Mouse (Mus musculus) ES-E14 (cell line): ENCODE results near the gene Ezh2. TPM values are rescaled to one million over a fixed set of nuclear protein-coding genes. Genes with fewer than 3 reads are reported as not detected.

Source experiments
- DNase-seq: peaks from one replicate; pipeline ENCODE4 v3.0.0-alpha.2; 2013; ENCODE audit warnings: low read depth, low spot score
- H3K27ac ChIP-seq: 2 replicates; pipeline ENCODE4 v1.5.1; 2012; ENCODE audit warnings: low read depth, mild to moderate bottlenecking, low read length, moderate library complexity, mixed read lengths; ENCODE audit not compliant: poor library complexity, insufficient read depth, severe bottlenecking
- H3K36me3 ChIP-seq: 2 replicates; pipeline ENCODE4 v1.6.1; 2012; ENCODE audit warnings: mild to moderate bottlenecking, low read length, moderate library complexity, mixed read lengths; ENCODE audit not compliant: control insufficient read depth, poor library complexity, insufficient read depth, severe bottlenecking
- H3K4me1 ChIP-seq, 2 experiments: fragments of 150-350 bp in 1 of 2; sonication (generic) in 1 of 2; 2 replicates each; pipeline ENCODE4 v1.6.1; 2012; ENCODE audit warnings: low read length in 2 of 2, mild to moderate bottlenecking in 1 of 2, mixed read lengths in 1 of 2; ENCODE audit not compliant: control insufficient read depth in 2 of 2, insufficient read depth in 2 of 2, poor library complexity in 1 of 2
- H3K4me3 ChIP-seq, 2 experiments: fragments of 150-350 bp in 1 of 2; sonication (generic) in 1 of 2; 2 replicates each; pipeline ENCODE4 v1.5.1; 2012; ENCODE audit warnings: low read length in 2 of 2, low read depth in 1 of 2, mild to moderate bottlenecking in 1 of 2, mixed read lengths in 1 of 2; ENCODE audit not compliant: insufficient read depth in 1 of 2, poor library complexity in 1 of 2, severe bottlenecking in 1 of 2
- H3K9ac ChIP-seq: 2 replicates; pipeline ENCODE4 v1.6.1; 2012; ENCODE audit warnings: low read depth, mild to moderate bottlenecking, low read length, mixed read lengths; ENCODE audit not compliant: poor library complexity, insufficient read depth, severe bottlenecking
- H3K9me3 ChIP-seq: fragments of 150-350 bp; sonication (generic); 2 replicates; pipeline ENCODE4 v1.6.1; 2012; ENCODE audit warnings: low read depth, mild to moderate bottlenecking, low read length; ENCODE audit not compliant: control insufficient read depth, insufficient read depth
- CHD2 ChIP-seq: IDR thresholded peaks from 2 replicates; pipeline ENCODE4 v1.6.1; 2014; ENCODE audit warnings: mild to moderate bottlenecking, low read depth, low read length, inconsistent platforms
- HCFC1 ChIP-seq: IDR thresholded peaks from 2 replicates; pipeline ENCODE4 v1.6.1; 2012; ENCODE audit warnings: low read length, inconsistent platforms, borderline replicate concordance; ENCODE audit not compliant: insufficient read depth
- MAFK ChIP-seq: IDR thresholded peaks from 2 replicates; pipeline ENCODE4 v1.6.1; 2014; ENCODE audit warnings: mild to moderate bottlenecking, low read depth, low read length, inconsistent platforms; ENCODE audit not compliant: insufficient read depth
- ZC3H11A ChIP-seq: IDR thresholded peaks from 2 replicates; pipeline ENCODE4 v1.6.1; 2012; ENCODE audit warnings: low read depth, mild to moderate bottlenecking, inconsistent platforms, low read length, borderline replicate concordance
- ZNF384 ChIP-seq: IDR thresholded peaks from 2 replicates; pipeline ENCODE4 v1.6.1; 2012; ENCODE audit warnings: low read depth, low read length, inconsistent platforms
- in situ Hi-C, 2 experiments: fragments of 600-800 bp; cut with MboI; formaldehyde crosslinking; loops; one replicate each; pipeline ENCODE4 v1.15.1; 2025; ENCODE audit warnings: low sequenced_read_pairs in 2 of 2, inconsistent platforms in 1 of 2; ENCODE audit not compliant: unreplicated experiment in 2 of 2
- total RNA-seq: library from RNA; depleted of rRNA; stranded (reverse); fragments of 300-350 nt; gene quantifications from 2 replicates; pipeline ENCODE4 v1.2.3, GENCODE M21; 2012

Ezh2 gene
- total RNA-seq, 1 experiment, result 68.9 TPM

DNA sequence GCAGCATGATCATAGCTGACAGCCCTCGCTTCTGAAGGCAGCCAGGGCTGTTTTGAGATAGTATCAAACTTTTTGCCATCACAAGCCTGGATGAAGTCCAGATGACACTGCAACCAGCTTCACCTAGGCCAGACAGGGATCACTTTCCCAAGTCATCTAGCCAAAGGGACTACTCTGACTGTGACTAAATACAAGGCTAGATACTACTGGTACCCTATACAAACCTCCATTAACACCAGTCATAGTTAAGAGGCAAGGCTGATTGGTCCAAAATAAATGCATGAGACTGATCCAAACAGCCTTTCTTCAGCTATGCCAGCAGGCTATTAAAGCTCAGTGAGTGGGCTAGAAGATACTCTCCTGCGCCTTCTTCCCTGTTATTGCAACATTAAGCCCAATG is 22.3 kb downstream of the Ezh2 start:
- Histone ChIP-seq H3K4me1 (no peaks in the 10 kb centered on the region), H3K27ac (no peak overlapping the region), H3K36me3 (peaks cover 6% of the 10 kb centered on the region), H3K9ac (no peak overlapping the region), H3K9me3 (no peaks in the 10 kb centered on the region), H3K4me3 (no peak overlapping the region)
- TF ChIP-seq CHD2 (no peak), MAFK (no peak), ZC3H11A (no peak), HCFC1 (no peak), ZNF384 (no peak)
- in situ Hi-C loops, result no loop called here
- DNase-seq, result no peak

GRCm38 (mm10) chr6:47565326-47566035 is 29.7 kb downstream of the Ezh2 start:
- in situ Hi-C loops, result no loop called here
- TF ChIP-seq ZNF384 (no peak), HCFC1 (no peak)
- H3K4me1 ChIP-seq, result no peaks in the 10 kb centered on the region
- no peak overlapping the region for H3K4me3 ChIP-seq
- H3K9ac ChIP-seq, result no peak overlapping the region
- no peak for DNase-seq
- no peaks in the 10 kb centered on the region for H3K9me3 ChIP-seq
- no peak overlapping the region for H3K27ac ChIP-seq
- H3K36me3 ChIP-seq, result peaks cover 10% of the 10 kb centered on the region

- H3K27ac ChIP-seq, result no peak overlapping the region
- in situ Hi-C loops, result no loop called here
- no peak for DNase-seq
- TF ChIP-seq HCFC1 (no peak), ZC3H11A (no peak), ZNF384 (no peak), CHD2 (no peak), MAFK (no peak)
- H3K9ac ChIP-seq, result no peak overlapping the region
- H3K36me3 ChIP-seq, result peaks cover 10% of the 10 kb centered on the region
- H3K4me1 ChIP-seq, result no peaks in the 10 kb centered on the region; a peak in 1 of 4 replicates
- no peak overlapping the region for H3K4me3 ChIP-seq
- no peaks in the 10 kb centered on the region for H3K9me3 ChIP-seq
These were observed 33.7 kb downstream of the Ezh2 start for GRCm38 (mm10) chr6:47561426-47561825.

GRCm38 (mm10) chr6:47560846-47561245 is 34.3 kb downstream of the Ezh2 start:
- Histone ChIP-seq H3K4me3 (no peak overlapping the region), H3K9ac (no peak overlapping the region), H3K4me1 (no peaks in the 10 kb centered on the region; a peak in 1 of 4 replicates), H3K36me3 (peaks cover 8% of the 10 kb centered on the region), H3K27ac (no peak overlapping the region), H3K9me3 (no peaks in the 10 kb centered on the region)
- no peak for DNase-seq
- no peak for TF ChIP-seq HCFC1
- no peak for TF ChIP-seq ZC3H11A
- no peak for TF ChIP-seq MAFK
- no peak for TF ChIP-seq ZNF384
- no peak for TF ChIP-seq CHD2
- in situ Hi-C loops, result no loop called here

DNA sequence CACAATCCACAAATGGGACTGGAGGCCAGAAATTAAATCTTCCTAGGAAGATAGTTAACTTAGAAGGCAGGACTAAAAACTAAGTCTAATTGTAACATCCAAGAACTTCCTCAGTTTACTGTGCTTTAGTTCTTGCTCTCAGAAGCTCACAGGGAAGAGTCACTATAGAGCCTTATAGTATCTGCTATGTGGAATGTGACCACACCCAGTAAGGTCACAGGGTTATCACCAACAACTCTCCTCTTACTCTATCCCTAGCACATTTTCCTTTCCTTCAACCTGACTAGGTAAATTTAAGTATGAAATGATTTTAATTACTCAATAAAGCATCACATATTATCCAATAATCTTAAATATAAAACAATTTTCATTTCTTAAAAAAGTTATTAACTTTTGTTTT is 34.7 kb downstream of the Ezh2 start:
- no peak overlapping the region for H3K9ac ChIP-seq
- H3K4me3 ChIP-seq, result no peak overlapping the region
- no peaks in the 10 kb centered on the region; a peak in 1 of 4 replicates for H3K4me1 ChIP-seq
- peaks cover 10% of the 10 kb centered on the region for H3K36me3 ChIP-seq
- no peak for DNase-seq
- TF ChIP-seq CHD2 (no peak), ZNF384 (no peak)
- H3K27ac ChIP-seq, result no peak overlapping the region
- in situ Hi-C loops, result no loop called here
- H3K9me3 ChIP-seq, result no peaks in the 10 kb centered on the region
